Mouse (Mus musculus) 416B (cell line): ENCODE data around the gene Gtpbp8.

Experiments used
- DNase-seq: peaks from one replicate; pipeline ENCODE4 v3.0.0; 2011; ENCODE audit warnings: low read depth

The Gtpbp8 gene

GRCm38 (mm10) chr16:44745866-44746562 lies at the start of gene Gtpbp8:
Gtpbp8 (minus strand) TSS chr16:44746363.
- peak; percentile 92 for DNase-seq

GRCm38 (mm10) chr16:44794416-44794815 lies 48.3 kb upstream of the Gtpbp8 start:
- peak; percentile 56 for DNase-seq

GRCm38 (mm10) chr16:44786934-44787333 lies 40.8 kb upstream of the Gtpbp8 start:
- DNase-seq, result no peak

GRCm38 (mm10) chr16:44780751-44781150 lies 34.6 kb upstream of the Gtpbp8 start:
- DNase-seq, result peak; percentile 56

- DNase-seq, result peak; percentile 63
These were observed 33.3 kb upstream of the Gtpbp8 start for GRCm38 (mm10) chr16:44779494-44779893.

GRCm38 (mm10) chr16:44778538-44779147 lies 32.5 kb upstream of the Gtpbp8 start:
- DNase-seq, result peak; percentile 93

- DNase-seq, result no peak
These were observed 28.0 kb upstream of the Gtpbp8 start for GRCm38 (mm10) chr16:44774201-44774600.

GRCm38 (mm10) chr16:44773673-44774072 lies 27.5 kb upstream of the Gtpbp8 start:
- peak; percentile 45 for DNase-seq

GRCm38 (mm10) chr16:44772577-44772976 lies 26.4 kb upstream of the Gtpbp8 start:
- peak; percentile 76 for DNase-seq

GRCm38 (mm10) chr16:44767967-44768366 lies 21.8 kb upstream of the Gtpbp8 start:
- DNase-seq, result peak; percentile 88

GRCm38 (mm10) chr16:44767506-44767905 lies 21.3 kb upstream of the Gtpbp8 start:
- peak; percentile 78 for DNase-seq

GRCm38 (mm10) chr16:44766320-44766892 lies 20.2 kb upstream of the Gtpbp8 start:
- DNase-seq, result peak; percentile 48

- DNase-seq, result peak; percentile 90
These were observed 19.6 kb upstream of the Gtpbp8 start, which contains the start of gene Cd200r1 for GRCm38 (mm10) chr16:44765555-44766319. Cd200r1 (plus strand) TSS chr16:44765736.

- DNase-seq, result peak; percentile 75
These were observed 15.6 kb upstream of the Gtpbp8 start for GRCm38 (mm10) chr16:44761811-44762210.

- peak; percentile 63 for DNase-seq
These were observed 11.5 kb upstream of the Gtpbp8 start for GRCm38 (mm10) chr16:44757700-44758099.

- DNase-seq, result no peak
These were observed 1.8 kb upstream of the Gtpbp8 start for GRCm38 (mm10) chr16:44748007-44748406.

- no peak for DNase-seq
These were observed 695 bp downstream of the Gtpbp8 start for GRCm38 (mm10) chr16:44745471-44745865.

- peak; percentile 62 for DNase-seq
These were observed 3.4 kb downstream of the Gtpbp8 start for GRCm38 (mm10) chr16:44742753-44743152.

- DNase-seq, result no peak
These were observed 10.0 kb downstream of the Gtpbp8 start for GRCm38 (mm10) chr16:44736118-44736517.

- no peak for DNase-seq
These were observed 10.5 kb downstream of the Gtpbp8 start for GRCm38 (mm10) chr16:44735676-44736075.

GRCm38 (mm10) chr16:44734059-44734458 lies 12.1 kb downstream of the Gtpbp8 start:
- peak; percentile 33 for DNase-seq

GRCm38 (mm10) chr16:44727525-44727924 lies 18.6 kb downstream of the Gtpbp8 start:
- DNase-seq, result peak; percentile 62
